Mouse (Mus musculus) spleen, adult 12 weeks (tissue): ENCODE results near the gene Ggt6.
A peak's percentile ranks its signal among the peaks of the same experiment; 100 is the strongest.
"Not testable (repeated sequence)": the region's sequence is repeated elsewhere in the genome, so short reads cannot be mapped to it uniquely, and the experiment has no call there.

ENCODE experiments used
- DNase-seq: peaks from one replicate; pipeline ENCODE4 v3.0.0; 2022; ENCODE audit warnings: low spot score

Ggt6 gene

DNA sequence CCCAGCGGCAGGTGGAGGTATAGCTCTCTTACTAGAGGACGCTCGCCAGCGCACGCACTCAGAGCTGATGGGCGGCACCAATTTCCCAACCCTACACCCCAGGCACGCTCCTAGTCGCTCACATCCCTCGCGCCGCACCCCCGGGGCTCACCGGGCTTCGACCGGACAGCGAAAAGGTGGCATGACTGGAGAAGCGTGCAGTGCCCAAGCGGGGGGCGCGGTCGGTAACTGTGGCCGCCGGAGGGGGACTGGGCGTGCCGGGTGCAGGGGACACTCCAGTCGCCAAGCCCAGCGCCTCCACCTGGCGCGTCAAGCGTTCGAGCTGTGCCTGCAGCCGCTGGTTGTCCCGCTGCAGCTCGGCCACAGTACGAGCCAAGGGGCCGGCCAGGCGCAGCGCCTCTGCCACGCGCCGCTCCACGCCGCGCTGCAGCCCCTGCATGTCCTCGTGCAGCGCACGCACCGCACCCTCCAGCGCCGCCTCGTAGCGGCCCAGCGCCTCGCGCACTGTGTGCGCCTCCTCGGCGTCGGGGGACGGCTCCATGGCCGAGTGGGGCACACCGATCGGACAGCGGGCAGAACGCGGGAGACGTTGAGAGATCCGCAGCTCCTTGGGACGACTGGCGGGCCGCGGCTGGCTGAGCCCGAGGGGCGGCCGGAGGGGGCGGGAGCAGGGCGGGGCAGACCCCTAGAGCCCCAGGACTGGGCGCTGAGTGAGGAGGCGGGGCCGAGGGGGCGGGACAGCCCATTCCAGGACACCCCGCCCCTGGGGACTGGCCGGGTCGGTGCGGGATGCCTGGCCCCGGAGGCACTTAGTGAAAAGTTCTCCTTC lies 24.0 kb upstream of the Ggt6 start, which contains the start of gene Smtnl2:
Smtnl2 (minus strand) TSS at position 621 of the 829 bp plus-strand sequence.
- peak; percentile 7 for DNase-seq

- DNase-seq, result no peak
Observed at GRCm38 (mm10) chr11:72411945-72412344, 23.4 kb upstream of the Ggt6 start.

- no peak for DNase-seq
Observed at GRCm38 (mm10) chr11:72413016-72413415, 22.3 kb upstream of the Ggt6 start.

GRCm38 (mm10) chr11:72413601-72414190 lies 21.6 kb upstream of the Ggt6 start:
- DNase-seq, result no peak

GRCm38 (mm10) chr11:72415155-72415554 lies 20.2 kb upstream of the Ggt6 start:
- no peak for DNase-seq

GRCm38 (mm10) chr11:72416666-72417065 lies 18.7 kb upstream of the Ggt6 start:
- no peak for DNase-seq

GRCm38 (mm10) chr11:72417376-72417775 lies 17.9 kb upstream of the Ggt6 start:
- DNase-seq, result no peak

DNA sequence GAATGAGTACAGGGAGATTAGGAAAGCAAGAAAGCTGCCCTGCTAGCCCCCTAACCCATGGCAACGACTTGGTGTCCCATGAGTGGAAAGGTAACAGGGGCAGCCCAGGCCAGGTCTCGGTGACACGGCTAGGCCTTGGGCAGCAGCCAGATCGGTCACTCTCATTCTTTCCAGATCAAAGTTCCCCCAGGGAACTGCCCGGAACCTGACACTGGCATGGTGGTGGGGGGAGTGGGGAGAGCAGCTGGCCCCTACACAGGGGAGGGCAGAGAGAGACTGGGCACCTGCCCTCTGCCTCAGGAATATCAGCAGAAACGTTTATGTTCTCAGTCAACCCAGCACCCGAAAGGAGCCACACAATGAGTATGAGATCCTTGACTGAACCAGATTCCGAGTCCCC lies 17.1 kb upstream of the Ggt6 start:
- DNase-seq, result no peak

GRCm38 (mm10) chr11:72419006-72419405 lies 16.3 kb upstream of the Ggt6 start:
- DNase-seq, result no peak

DNA sequence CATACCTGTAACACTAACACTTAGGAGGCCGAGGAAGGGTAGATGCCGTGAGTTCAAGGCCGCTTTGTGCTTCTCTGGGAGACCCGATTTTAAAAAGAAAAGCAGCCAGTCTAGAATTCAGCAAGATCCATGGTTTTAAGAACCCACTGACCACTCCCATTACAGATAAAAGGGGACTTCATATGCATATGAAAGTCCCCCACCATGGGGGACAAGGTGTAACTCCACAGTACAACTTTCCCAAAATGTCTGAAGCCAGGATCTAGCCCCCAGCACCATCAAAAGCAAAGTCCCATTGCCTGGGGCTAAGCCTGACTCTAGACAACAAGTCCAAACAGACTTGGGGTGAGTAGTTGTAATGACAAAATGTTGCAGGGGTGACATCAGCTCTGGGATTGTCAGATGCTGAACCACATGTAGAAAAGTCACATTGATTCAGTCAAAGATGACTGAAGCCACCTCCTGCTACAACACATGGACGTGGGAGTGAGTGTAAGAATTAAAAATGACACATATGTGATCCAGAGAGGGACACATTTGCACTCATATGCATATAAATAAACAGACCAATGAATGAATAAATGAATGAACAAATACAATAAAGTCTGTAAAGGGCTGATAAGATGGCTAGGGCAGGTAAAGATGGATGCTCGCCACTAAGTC lies 14.7 kb upstream of the Ggt6 start:
- DNase-seq, result no peak

- no peak for DNase-seq
Observed at GRCm38 (mm10) chr11:72421518-72422278, 13.6 kb upstream of the Ggt6 start.

GRCm38 (mm10) chr11:72423686-72424085 lies 11.6 kb upstream of the Ggt6 start:
- no peak for DNase-seq

DNA sequence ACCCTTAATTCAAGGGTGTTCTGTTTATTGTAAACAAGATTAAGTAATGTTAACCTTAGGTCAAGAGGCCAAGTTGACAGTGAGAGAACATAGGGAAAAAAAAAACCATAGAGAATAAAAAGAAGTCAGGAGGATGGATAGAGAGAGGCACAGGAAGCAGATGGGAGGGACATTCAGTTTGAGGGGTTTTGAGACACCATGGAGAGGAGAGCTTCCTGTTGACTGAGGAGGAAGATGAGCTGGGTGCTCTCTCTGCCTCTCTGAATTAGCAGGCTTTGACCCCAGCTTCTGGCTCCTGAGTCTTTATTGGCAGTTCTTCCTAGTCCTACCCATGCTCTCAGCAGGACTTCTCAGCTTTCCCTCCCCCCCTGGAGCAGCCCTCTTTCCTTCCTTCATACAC lies 10.1 kb upstream of the Ggt6 start:
- no peak for DNase-seq

- DNase-seq, result no peak
Observed at GRCm38 (mm10) chr11:72426884-72427283, 8.4 kb upstream of the Ggt6 start.

DNA sequence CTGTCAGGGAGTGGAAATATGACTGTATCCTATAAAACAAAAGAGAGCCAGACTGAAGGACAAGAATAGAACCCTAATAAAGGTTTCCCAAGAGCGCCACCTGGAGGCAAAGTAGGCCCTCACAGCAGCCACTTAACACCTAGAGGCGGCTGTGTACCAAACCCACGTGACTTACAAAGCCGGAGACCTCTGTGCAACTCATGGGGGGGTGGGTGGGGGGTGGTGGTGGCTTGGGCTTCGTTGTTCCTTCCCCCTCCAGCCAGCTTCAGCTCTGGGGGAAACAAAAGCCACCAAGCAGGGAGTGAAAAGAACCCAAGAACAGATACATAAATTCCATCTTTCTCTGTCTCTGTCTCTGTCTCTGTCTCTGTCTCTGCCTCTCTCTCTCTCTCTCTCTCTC lies 6.6 kb upstream of the Ggt6 start:
- peak; percentile 60 for DNase-seq

- DNase-seq, result peak; percentile 58
Observed at GRCm38 (mm10) chr11:72429288-72429690, 6.0 kb upstream of the Ggt6 start.

DNA sequence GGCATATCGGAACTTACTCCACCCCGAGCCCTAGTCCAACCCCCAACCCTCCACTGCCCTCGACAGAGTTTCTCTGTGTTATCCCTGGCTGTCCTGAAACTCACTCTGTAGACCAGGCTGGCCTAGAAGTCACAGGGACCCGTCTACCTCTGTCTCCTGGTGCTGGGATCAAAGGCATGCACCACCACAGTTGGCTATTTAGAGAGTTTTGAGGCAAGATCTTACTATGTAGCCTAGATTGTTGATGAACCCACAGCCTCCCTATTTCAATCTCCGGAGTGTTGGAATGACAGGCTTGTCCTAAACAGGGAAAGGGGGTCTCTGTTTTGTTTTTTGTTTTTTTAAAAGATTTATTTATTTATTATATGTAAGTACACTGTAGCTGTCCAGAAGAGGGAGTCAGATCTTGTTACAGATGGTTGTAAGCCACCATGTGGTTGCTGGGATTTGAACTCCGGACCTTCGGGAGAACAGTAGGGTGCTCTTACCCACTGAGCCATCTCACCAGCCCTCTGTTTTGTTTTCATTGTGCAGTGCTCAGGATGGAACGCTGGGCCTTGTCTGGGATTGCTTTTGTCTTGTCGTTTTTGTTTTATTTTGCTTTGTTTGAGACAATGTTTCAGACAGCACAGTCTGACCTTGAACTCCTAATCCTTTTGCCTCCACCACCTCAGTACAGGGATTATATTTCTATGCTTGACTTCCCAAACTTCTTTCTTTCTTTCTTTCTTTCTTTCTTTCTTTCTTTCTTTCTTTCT lies 4.8 kb upstream of the Ggt6 start:
- DNase-seq, result not testable (repeated sequence)

- DNase-seq, result no peak
Observed at GRCm38 (mm10) chr11:72435694-72436045, 344 bp downstream of the Ggt6 start.

DNA sequence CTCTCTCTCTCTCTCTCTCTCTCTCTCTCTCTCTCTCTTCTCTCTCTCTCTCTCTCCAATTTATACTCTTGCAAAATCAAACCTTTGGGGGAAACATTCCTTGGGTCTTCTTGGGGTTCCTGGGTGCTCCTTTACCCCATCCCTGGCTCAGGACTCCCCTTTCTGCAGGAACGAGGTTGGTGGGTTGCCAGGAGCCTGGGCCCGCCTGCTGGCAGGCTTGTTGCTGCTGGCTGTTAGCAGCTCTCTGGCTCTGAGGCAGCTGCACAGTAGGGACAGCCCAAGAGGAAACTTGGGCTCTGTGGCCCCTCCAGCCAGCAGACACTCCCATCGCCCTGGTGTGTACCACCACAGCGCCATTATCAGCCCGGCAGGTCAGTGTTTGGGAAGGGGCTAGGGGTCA lies 945 bp downstream of the Ggt6 start:
- DNase-seq, result no peak

DNA sequence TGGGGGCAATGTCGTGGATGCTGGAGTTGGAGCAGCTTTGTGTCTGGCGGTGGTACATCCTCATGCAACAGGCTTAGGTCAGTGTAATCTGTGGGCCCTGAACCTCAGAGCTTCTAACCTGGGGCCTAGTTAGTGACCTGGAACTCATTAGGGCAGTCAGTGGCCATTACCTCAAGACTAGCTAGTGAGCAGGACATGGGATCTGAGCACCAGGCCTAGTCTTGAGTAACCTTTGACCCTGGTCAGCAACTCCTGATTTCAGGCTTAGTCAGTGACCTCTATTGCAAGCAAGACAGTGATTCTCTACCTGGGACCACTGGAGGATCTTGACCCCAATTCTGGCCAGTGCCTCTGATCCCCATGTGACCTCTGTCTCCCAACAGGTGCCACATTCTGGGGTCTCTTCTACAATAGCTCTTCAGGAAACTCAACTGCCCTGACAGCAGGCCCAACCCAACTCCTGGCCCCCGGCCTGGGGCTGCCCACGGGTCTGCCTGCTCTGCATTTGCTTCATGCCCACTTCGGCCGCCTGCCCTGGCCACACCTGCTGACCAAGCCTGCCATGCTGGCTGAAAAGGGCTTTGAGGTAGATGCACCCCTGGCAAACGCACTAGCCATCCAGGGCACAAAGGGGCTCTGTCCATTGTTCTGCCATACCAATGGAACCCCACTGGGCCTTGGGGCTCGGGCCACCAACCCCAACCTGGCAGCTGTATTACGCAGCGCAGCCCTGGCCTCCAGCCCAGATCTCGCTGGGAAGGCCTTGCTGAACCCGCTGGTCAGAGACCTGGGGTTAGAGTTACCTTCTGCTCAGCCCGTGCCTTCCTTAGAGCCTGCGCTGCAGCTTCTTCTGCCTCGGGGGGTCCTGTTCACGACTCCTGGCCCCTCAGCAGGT lies 1.7 kb downstream of the Ggt6 start:
- no peak for DNase-seq

DNA sequence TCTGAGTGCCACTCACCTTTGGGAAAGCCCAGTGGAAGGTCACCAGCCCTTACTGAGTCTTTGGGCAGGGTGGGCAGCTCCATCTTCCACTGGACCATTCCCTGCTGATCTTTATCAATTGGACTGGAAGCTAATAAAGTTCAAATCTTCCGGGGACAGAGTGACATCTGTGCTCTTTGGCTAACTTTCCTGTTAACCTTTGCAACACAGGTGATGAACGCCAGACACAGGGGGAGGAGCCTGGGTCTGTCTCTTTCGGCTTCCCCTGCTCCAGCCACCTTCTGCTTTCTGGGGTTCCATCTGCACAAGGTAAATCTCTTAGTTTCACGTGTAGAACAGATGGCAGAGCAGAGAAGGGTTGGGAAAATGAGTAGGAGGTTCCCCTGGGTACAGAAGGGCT lies 3.1 kb downstream of the Ggt6 start:
- no peak for DNase-seq
